Comparison of ENCODE assay signal across 7 mouse cellular contexts in the genomic region with DNA sequence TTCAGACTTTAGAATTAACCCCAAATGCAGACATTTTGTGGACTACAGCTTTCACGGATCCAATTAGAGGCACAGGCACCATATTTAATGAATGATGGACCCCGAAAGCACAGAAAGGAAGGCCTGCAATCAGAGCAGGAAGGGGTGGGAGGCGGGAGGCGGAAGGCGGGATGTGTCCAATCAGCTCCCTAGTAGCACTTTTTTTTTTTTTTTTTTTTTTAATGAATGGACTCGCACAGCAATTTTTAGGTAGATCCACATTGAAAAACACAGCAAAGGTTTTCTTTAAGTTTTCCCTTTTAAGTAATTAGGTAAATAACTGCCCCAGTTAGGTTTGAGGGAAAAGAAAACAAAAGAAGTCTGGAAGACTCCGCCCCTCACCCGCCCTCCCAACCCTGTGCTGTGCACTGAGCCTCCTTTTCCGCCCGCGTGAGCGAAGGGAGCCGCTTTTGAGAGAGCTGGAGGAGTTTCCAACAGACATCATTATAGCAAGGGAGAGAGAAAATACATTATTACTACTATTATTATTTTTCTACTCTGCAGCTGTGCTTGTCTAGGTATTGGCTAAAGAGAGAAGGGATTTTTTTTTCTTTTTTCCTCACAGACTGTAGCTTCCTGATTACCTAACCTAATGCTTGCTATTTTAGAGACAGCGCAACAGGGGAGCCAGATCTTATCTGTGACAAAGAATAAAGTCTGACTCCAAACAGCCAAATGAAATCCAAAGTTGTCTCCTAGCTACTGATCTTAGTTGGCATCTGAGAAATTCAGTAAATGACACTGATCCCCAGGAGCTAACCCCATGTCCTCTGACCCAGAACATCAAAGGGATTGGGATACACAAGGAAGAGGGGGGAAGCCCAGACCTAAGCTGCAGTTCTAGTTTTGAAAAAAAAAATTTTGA.
DNase-seq lines count a peak whose midpoint lies in the region; ATAC-seq and TF ChIP-seq lines count a peak whose summit lies in the region.

No protein-coding gene starts in this region.

- H3K9me3 ChIP-seq in E14TG2a.4 (ENCODE audit: low read length): no peaks in the 10 kb centered on the region
- no peaks in the 10 kb centered on the region for H3K9me3 ChIP-seq in forebrain, embryonic 14.5 days (replicated peaks; ENCODE audit: control insufficient read depth, low read length)
- no peaks in the 10 kb centered on the region for H3K9me3 ChIP-seq in midbrain, embryonic 15.5 days

- peak overlapping the region; percentile 60; the same call in 1 of the 2 replicates for H3K27ac ChIP-seq in forebrain, embryonic 14.5 days (ENCODE audit: low read depth, low read length)
- H3K27ac ChIP-seq in midbrain, embryonic 15.5 days: peak overlapping the region; percentile 65

- peak overlapping the region; percentile 62 for H3K4me3 ChIP-seq in E14TG2a.4 (replicated peaks; ENCODE audit: low read length)
- peak overlapping the region; percentile 24 for H3K4me3 ChIP-seq in forebrain, embryonic 14.5 days (ENCODE audit: low read depth, low read length)
- H3K4me3 ChIP-seq in midbrain, embryonic 15.5 days: peak overlapping the region; percentile 29

- TF ChIP-seq CTCF in E14TG2a.4 (conservative IDR thresholded peaks at IDR 0.05; ENCODE audit: low read length): no peak

- H3K36me3 ChIP-seq in E14TG2a.4 (ENCODE audit: insufficient read depth, low read length): no peaks in the 10 kb centered on the region
- H3K36me3 ChIP-seq in forebrain, embryonic 14.5 days (ENCODE audit: control insufficient read depth, insufficient read depth, low read length): no peaks in the 10 kb centered on the region
- no peaks in the 10 kb centered on the region for H3K36me3 ChIP-seq in midbrain, embryonic 15.5 days (replicated peaks)

- H3K27me3 ChIP-seq in E14TG2a.4 (ENCODE audit: insufficient read depth, low read length): no peaks in the 10 kb centered on the region
- no peaks in the 10 kb centered on the region for H3K27me3 ChIP-seq in forebrain, embryonic 14.5 days (replicated peaks; ENCODE audit: control insufficient read depth, insufficient read depth, low read length)
- H3K27me3 ChIP-seq in midbrain, embryonic 15.5 days (replicated peaks): no peaks in the 10 kb centered on the region

- 12% methylated on average over 14 of the region's 14 CpGs for WGBS in forebrain, embryonic 14.5 days
- WGBS in midbrain, embryonic 15.5 days: 3% methylated on average over 14 of the region's 14 CpGs

- peaks cover 11% of the 10 kb centered on the region for H3K4me1 ChIP-seq in E14TG2a.4 (replicated peaks; ENCODE audit: low read depth, low read length)
- peaks cover 10% of the 10 kb centered on the region; the same call in 1 of the 2 replicates for H3K4me1 ChIP-seq in forebrain, embryonic 14.5 days (ENCODE audit: control insufficient read depth, insufficient read depth, low read length)
- H3K4me1 ChIP-seq in midbrain, embryonic 15.5 days: peaks cover 30% of the 10 kb centered on the region

- DNase-seq in 3134 (ENCODE audit: extremely low read depth, insufficient read length, low spot score): peak; percentile 4
- DNase-seq in forebrain, embryonic 14.5 days (ENCODE audit: low spot score): peak; percentile 73
- DNase-seq in kidney, postnatal 4 days: peak; percentile 26 to 51
- no peak for DNase-seq in B cell, adult 2 months
- DNase-seq in urinary bladder, postnatal 36 days (ENCODE audit: low spot score in 2 of 2): no peak

- peak overlapping the region; percentile 41 for H3K9ac ChIP-seq in forebrain, embryonic 14.5 days (ENCODE audit: low read length)
- H3K9ac ChIP-seq in midbrain, embryonic 15.5 days: peak overlapping the region; percentile 37

- peak overlapping the region; percentile 51 for H3K4me2 ChIP-seq in forebrain, embryonic 14.5 days (ENCODE audit: low read length)
- H3K4me2 ChIP-seq in midbrain, embryonic 15.5 days: peak overlapping the region; percentile 47

- ATAC-seq in forebrain, embryonic 14.5 days: peak; percentile 91
- peak; percentile 88 for ATAC-seq in midbrain, embryonic 15.5 days (replicated peaks)

Comparison
In these comparisons a context has a peak if more than half of its experiments do, and no peak if none do; other contexts are left out.
1. DNase-seq: peak in 3134 (single experiment), forebrain, embryonic 14.5 days (single experiment) and kidney, postnatal 4 days (2 of 2); none in B cell, adult 2 months (0 of 2) and urinary bladder, postnatal 36 days (0 of 2).
2. Peak in every context shown above with its lines, with median percentiles within 50 percentile points of each other: H3K4me3 ChIP-seq.